Mouse (Mus musculus): ENCODE measurements around the gene Ubac2.

GRCm38 (mm10) chr14:121958041-121958750 is 79.8 kb downstream of the Ubac2 start:
- TF ChIP-seq CTCF (IDR thresholded peaks at IDR 0.05; ENCODE audit: low read depth) (no peak), EP300 (IDR thresholded peaks at IDR 0.05; ENCODE audit: low read depth) (no peak)
